27 mouse cellular contexts compared by ENCODE assay signal in genomic region chr16:46101748-46102147, GRCm38 (mm10). TPM values are rescaled to one million over a fixed set of nuclear protein-coding genes. Genes with fewer than 3 reads are reported as not detected.
"Had no signal": no experiment of that assay in that cellular context is flagged by ENCODE, and none has a peak within 500 bp of the region (broad histone marks: within the 10 kb centered on the region; RNA-seq: fewer than 3 reads in every experiment).

No protein-coding gene starts in this region.

- ATAC-seq: liver, postnatal 0 days; midbrain, embryonic 16.5 days had no signal

- H3K27ac ChIP-seq: kidney, postnatal 0 days; layer of hippocampus, adult 2 months; left cerebral cortex, adult 2 months; limb, embryonic 12.5 days; limb, embryonic 15.5 days; liver, embryonic 14.5 days; lung, embryonic 15.5 days; midbrain, embryonic 12.5 days; neural tube, embryonic 13.5 days; stomach, embryonic 15.5 days had no signal

- H3K9ac ChIP-seq: limb, embryonic 12.5 days; limb, embryonic 15.5 days; liver, embryonic 14.5 days; liver, postnatal 0 days; lung, embryonic 15.5 days; midbrain, embryonic 12.5 days; neural tube, embryonic 13.5 days; stomach, embryonic 15.5 days had no signal

- H3K4me3 ChIP-seq: layer of hippocampus, adult 2 months; left cerebral cortex, adult 2 months; limb, embryonic 12.5 days; limb, embryonic 15.5 days; lung, embryonic 15.5 days; midbrain, embryonic 12.5 days; myocyte; neural tube, embryonic 13.5 days; stomach, embryonic 15.5 days had no signal

- H3K36me3 ChIP-seq: limb, embryonic 12.5 days; limb, embryonic 15.5 days; lung, embryonic 15.5 days; midbrain, embryonic 12.5 days; neural tube, embryonic 13.5 days; stomach, embryonic 15.5 days had no signal

- H3K4me1 ChIP-seq: limb, embryonic 12.5 days; lung, embryonic 15.5 days; midbrain, embryonic 12.5 days; stomach, embryonic 15.5 days had no signal

- H3K4me2 ChIP-seq: limb, embryonic 12.5 days; limb, embryonic 15.5 days; liver, embryonic 11.5 days; lung, embryonic 15.5 days; midbrain, embryonic 12.5 days; neural tube, embryonic 13.5 days; stomach, embryonic 15.5 days had no signal

- DNase-seq: kidney, postnatal 25 days; layer of hippocampus, postnatal 36 days; left cerebral cortex, postnatal 4 days; liver, postnatal 0 days; lung, postnatal 10 days; lung, postnatal 36 days; retina, postnatal 1 day; right cerebral cortex, postnatal 25 days; spleen, adult 18-20 months; thymus, postnatal 36 days had no signal

- H3K9me3 ChIP-seq: limb, embryonic 12.5 days; limb, embryonic 15.5 days; lung, embryonic 15.5 days; midbrain, embryonic 12.5 days; neural tube, embryonic 13.5 days; stomach, embryonic 15.5 days had no signal

- H3K27me3 ChIP-seq: limb, embryonic 12.5 days; limb, embryonic 15.5 days; lung, embryonic 15.5 days; midbrain, embryonic 12.5 days; neural tube, embryonic 13.5 days; stomach, embryonic 15.5 days had no signal

RNA-seq across cellular contexts. Expression of gene Cd96, which starts 18.3 kb away (rescaled TPM):
- total RNA-seq: layer of hippocampus, adult 2 months; layer of hippocampus, postnatal 10 days; layer of hippocampus, postnatal 36 days; left cerebral cortex, postnatal 14 days had no signal
- polyA plus RNA-seq: kidney, embryonic 14.5 days; kidney, postnatal 0 days; limb, embryonic 12.5 days; midbrain, embryonic 12.5 days; myocyte had no signal

RNA-seq across cellular contexts. Expression of gene Gm4737, which starts 53.1 kb away (rescaled TPM):
- total RNA-seq: neutrophil, adult 5-6 weeks had no signal
